Mouse (Mus musculus): ENCODE results near the gene Ccnd3. TPM values are rescaled to one million over a fixed set of nuclear protein-coding genes. Genes with fewer than 3 reads are reported as not detected.

The Ccnd3 gene
- polyA plus RNA-seq, 1 experiment from 2014 or later = 214 TPM

DNA sequence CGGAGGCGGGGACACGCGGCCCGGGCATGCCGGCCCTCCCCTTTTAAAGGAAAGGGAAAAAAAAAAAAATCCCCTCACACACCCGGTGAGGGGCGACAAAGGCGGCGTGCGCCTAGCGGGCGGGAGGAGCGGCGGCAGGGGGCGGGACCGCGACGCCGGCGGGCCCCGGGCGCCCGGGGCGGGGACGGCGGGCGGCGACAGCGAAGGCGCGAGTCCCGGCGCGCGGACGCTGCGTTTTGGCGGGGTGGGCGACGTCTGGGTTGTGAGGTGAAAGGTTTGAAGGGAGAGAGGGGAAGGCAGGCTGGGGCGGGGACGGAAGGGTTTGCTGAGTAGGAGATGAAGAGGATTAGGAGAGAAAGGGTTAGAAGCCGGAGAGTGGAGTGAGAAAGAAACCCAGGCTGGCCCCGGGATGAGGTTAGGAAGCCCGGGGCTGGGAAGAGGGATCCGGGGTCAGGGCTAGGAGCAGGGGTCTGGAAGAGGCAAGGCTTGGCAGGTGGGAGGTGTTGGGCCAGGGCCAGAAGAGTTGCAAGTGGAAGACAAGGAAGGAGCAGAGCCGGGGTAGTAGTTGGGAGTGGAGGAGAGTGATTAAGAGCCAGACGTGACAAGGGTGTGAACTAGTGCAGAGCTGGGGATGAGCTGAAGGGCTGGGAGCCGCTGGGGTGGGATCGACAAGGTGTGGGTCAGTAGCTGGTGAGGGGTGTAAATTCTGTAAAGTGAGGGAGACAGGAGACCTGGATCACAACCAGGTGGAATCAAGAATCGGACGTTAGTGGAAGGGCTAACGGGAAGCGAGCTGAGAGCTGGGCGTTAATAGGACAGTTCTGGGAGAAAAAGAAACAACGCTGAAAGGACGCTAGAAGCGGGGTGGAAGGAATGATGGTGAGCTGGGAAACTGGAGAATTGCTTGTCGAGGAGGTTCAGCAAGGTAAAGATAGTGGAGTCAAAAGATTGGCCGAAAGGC, 125.1 kb downstream of the Ccnd3 start:
- H3K36me3 ChIP-seq (ENCODE audit: insufficient read depth, low read length) = no peaks in the 10 kb centered on the region; the same call in 1 of the 2 replicates
- H3K4me3 ChIP-seq (ENCODE audit: low read depth, low read length) = peak overlapping the region; percentile 87
- H3K27me3 ChIP-seq (replicated peaks; ENCODE audit: insufficient read depth, low read length) = no peaks in the 10 kb centered on the region
- WGBS = 2% methylated on average over 56 of the region's 61 CpGs
- no peak for DNase-seq (ENCODE audit: low spot score)
- peak overlapping the region; percentile 77 for H3K27ac ChIP-seq (ENCODE audit: low read length)
- peak overlapping the region; percentile 54 for H3K9ac ChIP-seq (replicated peaks; ENCODE audit: low read depth)
- TF ChIP-seq EP300 (IDR thresholded peaks at IDR 0.05) (no peak), CTCF (IDR thresholded peaks at IDR 0.05) (peak; percentile 14; the same call in 1 of the 2 replicates)
- peak overlapping the region; percentile 98 for H3K4me2 ChIP-seq (replicated peaks; ENCODE audit: low read depth, low read length)
- peaks cover 6% of the 10 kb centered on the region for H3K4me1 ChIP-seq (ENCODE audit: insufficient read depth, low read depth, low read length)
- peak; percentile 60 for ATAC-seq
- no peaks in the 10 kb centered on the region for H3K9me3 ChIP-seq (ENCODE audit: low read length)

DNA sequence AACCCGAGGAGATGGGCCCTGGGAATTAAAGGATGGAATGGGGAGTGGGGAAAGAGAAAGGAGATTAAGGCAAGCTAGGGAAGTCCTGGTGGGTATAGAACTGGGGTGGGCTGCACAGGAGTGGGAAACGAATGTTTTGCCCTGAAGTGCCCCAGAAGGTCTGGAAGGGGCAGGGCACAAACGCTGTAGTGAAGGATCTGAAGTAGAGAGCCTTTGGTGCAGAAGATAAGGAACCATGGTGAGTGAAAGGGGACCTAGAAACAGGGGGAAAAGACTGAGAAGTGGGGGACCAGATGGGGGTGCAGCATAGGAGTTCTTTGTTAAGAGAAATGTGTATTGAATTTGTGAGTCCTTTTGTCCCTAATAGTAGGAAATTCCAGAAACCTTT, 125.8 kb downstream of the Ccnd3 start, which contains the start of gene Usp49:
Gene Usp49 (plus strand): TSS at position 13 of the 388 bp plus-strand sequence.
- 4% methylated on average over 3 of the region's 3 CpGs for WGBS
- no peaks in the 10 kb centered on the region for H3K9me3 ChIP-seq (ENCODE audit: low read length)
- DNase-seq (ENCODE audit: low spot score) (no peak), ATAC-seq (no peak)
- peaks cover 6% of the 10 kb centered on the region for H3K4me1 ChIP-seq (ENCODE audit: insufficient read depth, low read depth, low read length)
- peak within 1 kb of the TSS; percentile 98 for H3K4me2 ChIP-seq (replicated peaks; ENCODE audit: low read depth, low read length)
- TF ChIP-seq CTCF (IDR thresholded peaks at IDR 0.05) = no peak
- TF ChIP-seq EP300 (IDR thresholded peaks at IDR 0.05) = no peak
- peak within 1 kb of the TSS; percentile 87 for H3K4me3 ChIP-seq (ENCODE audit: low read depth, low read length)
- peak within 1 kb of the TSS; percentile 77 for H3K27ac ChIP-seq (ENCODE audit: low read length)
- H3K9ac ChIP-seq (replicated peaks; ENCODE audit: low read depth) = peak within 1 kb of the TSS; percentile 54
- H3K27me3 ChIP-seq (replicated peaks; ENCODE audit: insufficient read depth, low read length) = no peaks in the 10 kb centered on the region
- no peaks in the 10 kb centered on the region for H3K36me3 ChIP-seq (ENCODE audit: insufficient read depth, low read length)

DNA sequence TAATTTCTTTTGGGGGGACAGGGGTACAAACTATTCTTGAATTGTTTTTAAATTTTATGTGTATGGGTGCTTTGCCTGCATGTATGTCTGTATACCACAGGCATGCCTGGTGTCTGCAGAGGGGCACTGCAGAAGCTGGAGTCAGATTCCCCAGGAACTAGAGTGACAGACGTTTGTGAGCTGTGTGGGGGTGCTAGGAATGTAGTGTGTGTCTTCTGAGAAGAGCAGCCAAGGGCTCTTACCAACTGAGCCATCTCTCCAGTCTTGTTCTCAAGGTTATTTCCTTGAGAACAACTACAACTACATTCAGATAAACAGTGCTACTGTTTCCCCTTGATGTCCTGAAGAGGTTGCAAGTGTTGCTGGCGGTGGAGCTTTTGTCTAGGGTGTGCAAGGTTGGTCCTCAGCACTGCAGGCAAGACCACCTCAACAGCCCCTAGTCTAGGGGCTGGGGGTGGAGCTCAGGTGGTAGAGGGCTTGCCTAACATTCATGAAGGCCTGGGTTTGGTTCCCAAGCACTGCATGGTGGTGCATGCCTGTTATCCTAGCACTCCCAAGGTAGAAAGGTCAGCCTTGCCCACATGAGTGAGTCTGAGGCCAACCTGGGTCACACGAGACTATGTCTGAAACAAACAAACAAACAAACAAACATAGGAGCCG, 127.5 kb downstream of the Ccnd3 start:
- H3K9ac ChIP-seq (replicated peaks; ENCODE audit: low read depth) = no peak overlapping the region
- H3K27me3 ChIP-seq (replicated peaks; ENCODE audit: insufficient read depth, low read length) = no peaks in the 10 kb centered on the region
- TF ChIP-seq EP300 (IDR thresholded peaks at IDR 0.05) (no peak), CTCF (IDR thresholded peaks at IDR 0.05) (no peak)
- no peak overlapping the region for H3K4me3 ChIP-seq (ENCODE audit: low read depth, low read length)
- H3K4me1 ChIP-seq (ENCODE audit: insufficient read depth, low read depth, low read length) = peaks cover 6% of the 10 kb centered on the region
- no peaks in the 10 kb centered on the region for H3K36me3 ChIP-seq (ENCODE audit: insufficient read depth, low read length)
- WGBS = 54% methylated on average over 4 of the region's 4 CpGs
- no peak overlapping the region for H3K27ac ChIP-seq (ENCODE audit: low read length)
- no peak for ATAC-seq
- H3K9me3 ChIP-seq (ENCODE audit: low read length) = no peaks in the 10 kb centered on the region
- no peak overlapping the region for H3K4me2 ChIP-seq (replicated peaks; ENCODE audit: low read depth, low read length)
- DNase-seq (ENCODE audit: low spot score) = no peak

GRCm38 (mm10) chr17:47633999-47634770, 129.3 kb downstream of the Ccnd3 start:
- Histone ChIP-seq H3K4me2 (replicated peaks; ENCODE audit: low read depth, low read length) (no peak overlapping the region), H3K4me1 (ENCODE audit: insufficient read depth, low read depth, low read length) (peaks cover 6% of the 10 kb centered on the region), H3K4me3 (ENCODE audit: low read depth, low read length) (no peak overlapping the region), H3K9ac (replicated peaks; ENCODE audit: low read depth) (no peak overlapping the region), H3K27me3 (replicated peaks; ENCODE audit: insufficient read depth, low read length) (no peaks in the 10 kb centered on the region), H3K9me3 (ENCODE audit: low read length) (no peaks in the 10 kb centered on the region), H3K36me3 (ENCODE audit: insufficient read depth, low read length) (no peaks in the 10 kb centered on the region), H3K27ac (ENCODE audit: low read length) (no peak overlapping the region)
- ATAC-seq (peak; percentile 61), DNase-seq (ENCODE audit: low spot score) (peak; percentile 53)
- TF ChIP-seq EP300 (IDR thresholded peaks at IDR 0.05) = no peak
- no peak for TF ChIP-seq CTCF (IDR thresholded peaks at IDR 0.05)
- WGBS = 55% methylated on average over 7 of the region's 7 CpGs

DNA sequence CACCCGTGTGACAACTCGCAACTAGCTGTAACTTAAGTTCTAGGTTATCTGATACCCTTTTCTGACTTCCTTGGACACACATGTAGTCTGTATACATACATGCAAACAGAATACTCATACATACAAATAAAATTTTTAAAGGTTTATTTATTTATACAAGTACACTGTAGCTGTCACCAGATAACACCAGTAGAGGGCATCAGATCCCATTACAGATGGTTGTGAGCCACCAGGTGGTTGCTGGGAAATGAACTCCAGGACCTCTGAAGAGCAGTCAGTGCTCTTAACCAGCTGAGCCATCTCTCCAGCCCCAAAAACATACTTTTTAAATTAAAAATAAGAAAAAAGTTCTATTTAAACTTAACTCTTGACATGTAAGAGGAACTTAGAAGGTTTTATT, 138.1 kb downstream of the Ccnd3 start:
- ATAC-seq = no peak
- no peak overlapping the region for H3K4me3 ChIP-seq (ENCODE audit: low read depth, low read length)
- no peaks in the 10 kb centered on the region for H3K36me3 ChIP-seq (ENCODE audit: insufficient read depth, low read length)
- H3K4me2 ChIP-seq (replicated peaks; ENCODE audit: low read depth, low read length) = no peak overlapping the region
- no peak overlapping the region for H3K27ac ChIP-seq (ENCODE audit: low read length)
- no peak overlapping the region for H3K9ac ChIP-seq (replicated peaks; ENCODE audit: low read depth)
- no peaks in the 10 kb centered on the region for H3K4me1 ChIP-seq (ENCODE audit: insufficient read depth, low read depth, low read length)
- peak; percentile 27 for TF ChIP-seq CTCF (IDR thresholded peaks at IDR 0.05)
- no peak for TF ChIP-seq EP300 (IDR thresholded peaks at IDR 0.05)
- H3K9me3 ChIP-seq (ENCODE audit: low read length) = no peaks in the 10 kb centered on the region
- H3K27me3 ChIP-seq (replicated peaks; ENCODE audit: insufficient read depth, low read length) = no peaks in the 10 kb centered on the region
- 78% methylated on average over 2 of the region's 2 CpGs for WGBS
- DNase-seq (ENCODE audit: low spot score) = no peak
